Mouse (Mus musculus) lung, adult 2 months (tissue): Measurements from ENCODE around the gene Kmt2d. TPM values are rescaled to one million over a fixed set of nuclear protein-coding genes. Genes with fewer than 3 reads are reported as not detected.
"Not testable (repeated sequence)": the region's sequence is repeated elsewhere in the genome, so short reads cannot be mapped to it uniquely, and the experiment has no call there.

Experiments used
- DNase-seq: peaks from one replicate; pipeline ENCODE4 v3.0.0; 2022
- H3K4me1 ChIP-seq: fragments of 200-500 bp; 2 replicates; pipeline ENCODE4 v1.6.1; 2011; ENCODE audit warnings: low read length; ENCODE audit not compliant: control insufficient read depth, insufficient read depth
- H3K4me3 ChIP-seq: fragments of 200-500 bp; replicated peaks from 2 replicates; pipeline ENCODE3; 2011; ENCODE audit warnings: low read depth, mild to moderate bottlenecking, control low read depth, low read length; ENCODE audit errors: extremely low read depth
- CTCF ChIP-seq: fragments of 200-500 bp; IDR thresholded peaks from 2 replicates; pipeline ENCODE4 v1.5.1; 2011; ENCODE audit warnings: mild to moderate bottlenecking, low read length, control low read depth; ENCODE audit not compliant: insufficient read depth
- POLR2A ChIP-seq: fragments of 200-500 bp; IDR thresholded peaks from 2 replicates; pipeline ENCODE4 v1.6.1; 2011; ENCODE audit warnings: low read depth, mild to moderate bottlenecking, control low read depth, low read length, borderline replicate concordance; ENCODE audit errors: extremely low read depth
- WGBS: fragments of 180-500 bp; shearing (Covaris S2); methylation state at CpG from one replicate; pipeline ENCODE4 v1.1.7; 2018; 5-methylcytosine and 5-hydroxymethylcytosine counted together
- polyA plus RNA-seq: library from polyadenylated mRNA; depleted of rRNA; stranded (reverse); fragments of >200 nt; gene quantifications from 2 replicates; pipeline ENCODE4 v1.2.3, GENCODE M21; 2012

Kmt2d gene
- polyA plus RNA-seq, 1 experiment, result 36.0 TPM

- Histone ChIP-seq H3K4me3 (no peak overlapping the region), H3K4me1 (no peaks in the 10 kb centered on the region)
- no peak for DNase-seq
- WGBS, result 87% methylated on average over 4 of the region's 4 CpGs
- TF ChIP-seq POLR2A (no peak), CTCF (no peak)
These were observed 50.1 kb downstream of the Kmt2d start for GRCm38 (mm10) chr15:98820937-98821336.

DNA sequence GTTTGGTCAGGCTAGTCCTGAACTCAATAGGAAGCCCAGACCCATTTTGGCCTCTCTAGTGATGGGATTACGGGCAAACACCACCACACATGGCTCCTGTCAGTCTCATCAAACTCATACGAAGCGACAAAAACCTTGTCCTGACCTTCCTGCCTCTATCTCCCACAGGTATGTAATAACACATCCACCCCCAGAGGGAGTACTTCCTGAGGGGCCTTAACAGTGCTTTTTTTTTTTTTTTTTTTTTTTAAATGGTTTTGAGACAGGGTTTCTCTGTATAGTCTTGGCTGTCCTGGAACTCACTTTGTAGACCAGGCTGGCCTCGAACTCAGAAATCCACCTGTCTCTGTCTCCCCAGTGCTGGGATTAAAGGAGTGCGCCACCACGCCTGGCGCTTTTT lies 52.8 kb downstream of the Kmt2d start:
- no peak for TF ChIP-seq CTCF
- 93% methylated on average over 7 of the region's 7 CpGs for WGBS
- Histone ChIP-seq H3K4me1 (no peaks in the 10 kb centered on the region), H3K4me3 (no peak overlapping the region)
- DNase-seq, result no peak

DNA sequence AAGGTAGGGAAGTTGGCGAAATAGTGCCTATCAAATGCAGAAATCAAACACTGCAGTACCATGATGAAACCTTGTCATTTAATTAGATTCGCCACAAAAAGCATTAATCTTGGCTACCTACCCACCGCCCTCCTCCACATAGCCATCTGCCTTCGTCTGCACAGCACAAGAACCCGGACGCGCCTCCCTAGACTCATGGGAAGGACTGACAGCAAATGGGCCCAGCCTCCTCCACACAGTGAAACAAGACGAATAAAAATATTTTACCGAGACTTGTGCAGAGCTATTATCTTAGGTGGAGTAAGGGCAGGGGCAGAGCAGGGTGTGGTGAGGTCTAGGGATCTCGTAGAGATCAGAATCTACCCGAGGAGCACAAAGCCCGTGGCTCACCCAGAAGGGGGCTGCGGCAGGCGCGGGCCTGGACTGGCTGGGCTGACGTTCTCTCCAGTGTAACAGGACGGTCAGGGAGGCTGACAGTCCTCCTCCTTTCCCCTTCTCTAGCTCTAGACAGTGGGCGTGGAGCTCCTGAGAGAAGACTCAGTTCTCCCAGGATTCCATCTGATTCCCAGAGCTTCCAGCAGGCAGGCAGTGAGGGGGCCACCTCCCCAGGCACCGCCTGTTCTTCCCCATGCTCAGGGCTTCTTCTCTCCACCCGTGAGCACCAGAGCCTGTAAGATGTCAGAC lies 58.1 kb downstream of the Kmt2d start:
- no peak for DNase-seq
- no peak for TF ChIP-seq POLR2A
- no peak for TF ChIP-seq CTCF
- 89% methylated on average over 20 of the region's 20 CpGs for WGBS
- H3K4me3 ChIP-seq, result no peak overlapping the region
- no peaks in the 10 kb centered on the region for H3K4me1 ChIP-seq

GRCm38 (mm10) chr15:98810212-98810611 lies 60.8 kb downstream of the Kmt2d start:
- 76% methylated on average over 6 of the region's 6 CpGs for WGBS
- DNase-seq, H3K4me3 ChIP-seq, H3K4me1 ChIP-seq: not testable (repeated sequence)

DNA sequence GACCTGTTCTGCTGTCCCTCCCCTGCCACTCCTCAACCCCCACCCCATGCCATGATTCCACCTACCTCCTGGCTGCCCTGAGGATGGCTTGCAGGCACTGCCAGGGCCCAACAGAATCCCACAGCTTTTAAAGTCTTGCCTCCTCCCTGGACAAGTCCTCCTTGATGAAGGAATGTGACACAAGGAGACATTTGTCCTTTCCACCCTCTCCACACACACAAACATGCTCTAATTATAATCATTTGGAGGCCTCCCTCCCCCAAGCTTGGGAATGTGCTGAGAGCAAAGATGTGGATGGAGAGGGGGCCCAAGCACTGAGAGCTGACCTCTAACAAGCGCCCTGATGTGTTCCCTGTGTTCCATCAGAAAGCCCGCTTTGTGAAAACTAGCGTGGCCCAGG lies 61.6 kb downstream of the Kmt2d start, which contains the start of gene Ddn:
Gene Ddn (minus strand): TSS at position 101 of the 400 bp plus-strand sequence.
- DNase-seq, result no peak
- WGBS, result 84% methylated on average over 3 of the region's 3 CpGs

DNA sequence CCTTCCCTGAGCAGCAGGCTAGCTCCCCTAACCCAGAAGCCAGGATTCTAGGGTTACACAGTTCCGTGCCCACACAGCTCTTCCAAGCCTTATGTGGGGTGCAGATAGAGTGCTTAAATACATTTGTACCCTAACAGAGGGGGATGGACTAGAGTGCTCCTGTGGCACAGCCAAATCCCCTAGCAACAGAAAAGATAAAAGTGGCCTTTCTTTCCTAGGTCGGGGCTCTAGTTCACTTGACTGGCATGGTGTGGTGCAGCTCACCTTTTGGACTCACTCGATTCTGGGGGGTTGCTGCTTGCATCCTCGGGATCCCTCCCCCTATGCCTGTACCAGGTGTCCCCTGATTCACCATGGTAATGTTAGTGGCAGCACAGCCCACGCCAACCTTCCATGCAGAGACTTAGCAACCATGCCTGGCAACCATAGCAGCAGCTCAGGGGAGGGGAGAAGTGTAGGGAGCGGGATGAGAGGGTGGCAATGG lies 62.3 kb downstream of the Kmt2d start:
- no peak for DNase-seq
- no peak for TF ChIP-seq CTCF
- no peak for TF ChIP-seq POLR2A
- 23% methylated on average over 6 of the region's 6 CpGs for WGBS
- Histone ChIP-seq H3K4me1 (peaks cover 5% of the 10 kb centered on the region), H3K4me3 (no peak overlapping the region)

More for the DNA sequence above, 61.6 kb downstream of the Kmt2d start, which contains the start of gene Ddn:
- no peak for TF ChIP-seq CTCF
- TF ChIP-seq POLR2A, result no peak
- Histone ChIP-seq H3K4me3 (no peak within 1 kb of the TSS), H3K4me1 (peaks cover 5% of the 10 kb centered on the region)

DNA sequence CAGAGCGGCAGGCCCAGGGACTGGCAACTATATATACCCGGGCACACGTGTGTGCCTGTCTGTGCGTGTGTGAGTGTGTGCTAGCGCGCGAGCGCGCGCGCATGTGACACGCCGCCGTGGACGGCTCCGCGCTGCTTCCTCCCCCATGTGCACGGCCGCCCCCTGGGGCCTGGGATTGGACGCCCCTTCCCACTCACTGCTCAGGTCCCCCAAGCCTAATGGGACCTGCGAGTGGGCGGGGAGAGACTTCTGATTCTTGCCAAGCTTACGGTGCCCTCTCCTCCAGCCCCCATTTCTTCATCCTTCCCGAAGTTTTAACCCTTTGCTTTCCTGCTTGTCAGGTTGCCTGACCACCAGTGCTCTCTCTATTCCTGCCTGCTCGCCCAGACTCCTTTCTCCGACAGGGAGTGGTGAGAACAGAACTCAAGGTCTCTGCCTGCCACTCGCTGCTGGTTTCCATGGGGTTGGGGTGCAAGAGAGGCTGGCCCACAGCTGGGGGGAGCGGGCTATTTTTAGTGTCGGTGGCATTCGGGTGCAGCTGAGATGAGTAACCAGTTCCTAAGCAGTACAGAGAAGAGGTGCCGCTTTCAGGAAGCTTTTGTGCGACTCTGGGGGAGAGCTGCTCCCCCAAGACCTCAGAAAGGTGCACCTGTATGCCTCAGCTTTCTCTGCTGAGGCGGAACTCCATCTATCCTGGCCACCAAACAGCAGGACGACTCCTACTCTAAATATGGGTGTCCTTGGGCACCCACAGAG lies 62.9 kb downstream of the Kmt2d start:
- TF ChIP-seq POLR2A (no peak), CTCF (no peak)
- Histone ChIP-seq H3K4me1 (peaks cover 5% of the 10 kb centered on the region), H3K4me3 (no peak overlapping the region)
- DNase-seq, result no peak
- 2% methylated on average over 33 of the region's 34 CpGs for WGBS

- no peak for DNase-seq
- no peak for TF ChIP-seq CTCF
- no peak for TF ChIP-seq POLR2A
- Histone ChIP-seq H3K4me3 (no peak overlapping the region), H3K4me1 (peaks cover 5% of the 10 kb centered on the region)
- WGBS, result 4% methylated on average over 58 of the region's 58 CpGs
These were observed 63.9 kb downstream of the Kmt2d start for GRCm38 (mm10) chr15:98806809-98807770.

- TF ChIP-seq CTCF (no peak), POLR2A (no peak)
- DNase-seq, result no peak
- Histone ChIP-seq H3K4me3 (no peak overlapping the region), H3K4me1 (peaks cover 5% of the 10 kb centered on the region)
- WGBS, result 34% methylated on average over 30 of the region's 30 CpGs
These were observed 64.8 kb downstream of the Kmt2d start for GRCm38 (mm10) chr15:98806071-98806808.
